Mouse (Mus musculus): ENCODE measurements around the gene Sema4c. TPM values are rescaled to one million over a fixed set of nuclear protein-coding genes. Genes with fewer than 3 reads are reported as not detected.

Gene Sema4c
- polyA plus RNA-seq, 1 experiment from 2014 or later: 29.6 TPM

DNA sequence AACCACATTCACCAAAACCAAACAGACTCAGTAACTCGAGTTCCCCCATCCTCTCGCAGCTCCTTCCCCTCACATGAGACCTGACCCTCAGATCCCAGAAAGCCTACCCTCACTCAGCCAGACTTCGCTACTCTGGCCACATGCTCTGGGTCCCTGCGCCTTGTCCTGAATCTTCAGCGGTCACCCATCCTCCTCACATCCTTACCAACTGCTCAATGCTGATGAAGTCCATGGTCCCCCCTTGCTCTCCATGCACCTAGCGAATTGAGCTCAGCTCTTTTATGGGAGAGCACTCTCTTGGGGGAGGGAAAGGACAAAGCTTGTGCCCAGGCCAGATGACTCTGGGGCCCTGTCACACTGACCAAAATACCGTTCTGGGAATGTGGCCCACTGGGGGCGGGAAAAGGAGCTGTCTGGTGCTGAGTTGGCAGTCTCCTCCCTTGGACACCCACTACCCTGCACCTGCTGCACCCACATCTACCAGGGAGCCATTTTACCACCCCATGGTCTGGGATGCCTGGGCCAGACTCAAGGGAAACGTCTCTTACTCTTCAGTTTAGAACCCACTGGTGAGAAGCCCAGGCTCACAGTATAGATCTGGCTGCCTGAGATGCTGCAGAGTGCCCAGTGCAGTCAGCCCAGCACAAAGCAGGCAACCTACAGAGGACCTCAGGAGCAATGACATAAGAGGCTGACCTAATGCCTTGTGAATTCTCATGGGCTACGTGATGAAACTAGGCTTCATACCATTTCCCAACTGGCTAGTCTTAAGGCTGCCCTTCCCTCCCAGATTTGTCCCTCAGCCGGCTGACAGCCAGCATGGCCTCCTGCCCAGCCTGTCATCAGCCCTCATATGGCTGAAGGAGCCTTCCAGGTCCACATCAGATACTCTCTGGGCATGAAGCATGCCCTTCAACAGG, 22.4 kb downstream of the Sema4c start:
- no peaks in the 10 kb centered on the region for H3K9me3 ChIP-seq
- 85% methylated on average over 11 of the region's 11 CpGs for WGBS

DNA sequence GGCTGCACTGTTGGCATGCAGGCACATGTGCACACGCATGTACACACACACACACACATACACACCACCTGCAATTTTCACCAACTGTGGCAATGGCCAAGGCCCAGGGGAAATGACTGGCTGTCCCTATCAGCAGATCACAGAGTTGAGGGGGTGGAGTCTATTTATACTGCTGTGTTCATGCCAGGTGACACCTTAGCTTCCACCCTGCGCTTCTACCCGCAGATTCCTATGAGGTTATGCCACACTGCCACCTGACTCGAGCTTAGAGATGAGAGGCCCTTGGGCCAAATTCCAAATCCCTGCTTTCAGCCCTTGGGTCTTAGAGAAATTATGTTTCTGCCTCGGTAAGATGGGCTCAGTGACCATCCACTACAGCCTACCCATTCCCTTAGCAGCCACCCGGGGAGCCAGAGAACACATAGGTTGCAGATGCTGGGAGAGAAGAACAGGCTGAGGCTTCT, 23.5 kb downstream of the Sema4c start:
- no peaks in the 10 kb centered on the region for H3K27me3 ChIP-seq (ENCODE audit: insufficient read depth, poor library complexity, severe bottlenecking)
- 85% methylated on average over 6 of the region's 6 CpGs for WGBS

More for the DNA sequence above, 22.4 kb downstream of the Sema4c start:
- no peak for DNase-seq (ENCODE audit: low spot score)
- Histone ChIP-seq H3K4me3 (no peak overlapping the region), H3K27ac (no peak overlapping the region), H3K4me1 (replicated peaks) (peaks cover 17% of the 10 kb centered on the region), H3K36me3 (peaks cover 47% of the 10 kb centered on the region), H3K27me3 (ENCODE audit: insufficient read depth, poor library complexity, severe bottlenecking) (no peaks in the 10 kb centered on the region)

DNA sequence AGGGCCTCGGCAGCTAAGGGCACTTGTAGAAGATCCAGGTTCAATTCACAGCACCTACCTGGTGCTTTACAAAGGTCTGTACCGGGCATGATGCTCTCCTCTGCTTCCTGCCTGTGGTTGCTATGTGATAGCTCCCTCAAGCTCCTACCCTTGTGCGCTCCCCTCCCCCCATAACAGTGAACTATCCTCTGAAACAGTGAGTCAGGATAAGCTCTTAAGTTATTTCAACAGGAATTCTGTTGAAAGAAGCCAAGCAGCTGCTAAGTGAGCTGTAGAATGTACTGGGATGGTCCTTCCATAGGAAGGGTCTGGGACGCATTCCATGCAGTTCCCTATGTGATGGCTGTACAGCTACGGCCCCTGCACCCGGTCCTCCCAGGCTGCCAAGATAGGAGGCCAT, 24.6 kb downstream of the Sema4c start:
- no peak overlapping the region for H3K27ac ChIP-seq
- no peaks in the 10 kb centered on the region for H3K9me3 ChIP-seq
- H3K4me1 ChIP-seq (replicated peaks): peaks cover 10% of the 10 kb centered on the region; the same call in 1 of the 2 replicates
- DNase-seq (ENCODE audit: low spot score): no peak
- no peaks in the 10 kb centered on the region for H3K27me3 ChIP-seq (ENCODE audit: insufficient read depth, poor library complexity, severe bottlenecking)
- H3K36me3 ChIP-seq: peaks cover 32% of the 10 kb centered on the region
- WGBS: 86% methylated on average over 6 of the region's 6 CpGs
- no peak overlapping the region for H3K4me3 ChIP-seq

More for the DNA sequence above, 23.5 kb downstream of the Sema4c start:
- peaks cover 41% of the 10 kb centered on the region for H3K36me3 ChIP-seq
- H3K4me3 ChIP-seq: no peak overlapping the region
- no peaks in the 10 kb centered on the region for H3K9me3 ChIP-seq
- no peak overlapping the region for H3K27ac ChIP-seq
- no peak for DNase-seq (ENCODE audit: low spot score)
- H3K4me1 ChIP-seq (replicated peaks): peaks cover 17% of the 10 kb centered on the region

DNA sequence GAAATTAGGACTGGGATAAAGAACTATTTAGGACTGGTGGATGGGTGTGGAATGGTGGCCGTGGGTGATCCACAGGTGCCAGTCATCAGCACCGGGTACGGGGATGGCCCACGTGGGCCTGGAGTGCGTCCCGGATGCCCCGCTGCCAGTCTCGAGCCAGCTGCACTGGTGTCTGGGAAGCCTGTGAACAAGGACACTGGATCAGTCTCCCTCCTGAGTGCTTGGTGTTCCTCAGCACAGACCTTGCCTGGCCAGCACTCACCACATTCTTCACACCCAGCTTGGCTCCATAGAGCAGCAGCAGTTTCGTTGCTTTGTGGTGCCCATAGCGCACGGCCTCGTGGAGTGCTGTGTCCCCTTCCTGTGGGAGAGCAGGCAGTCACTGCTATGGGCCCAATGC, 26.7 kb downstream of the Sema4c start:
- 90% methylated on average over 12 of the region's 12 CpGs for WGBS
- Histone ChIP-seq H3K9me3 (no peaks in the 10 kb centered on the region), H3K4me3 (no peak overlapping the region), H3K27me3 (ENCODE audit: insufficient read depth, poor library complexity, severe bottlenecking) (no peaks in the 10 kb centered on the region), H3K36me3 (peaks cover 36% of the 10 kb centered on the region), H3K4me1 (replicated peaks) (peaks cover 8% of the 10 kb centered on the region; the same call in 1 of the 2 replicates), H3K27ac (no peak overlapping the region)
- no peak for DNase-seq (ENCODE audit: low spot score)

DNA sequence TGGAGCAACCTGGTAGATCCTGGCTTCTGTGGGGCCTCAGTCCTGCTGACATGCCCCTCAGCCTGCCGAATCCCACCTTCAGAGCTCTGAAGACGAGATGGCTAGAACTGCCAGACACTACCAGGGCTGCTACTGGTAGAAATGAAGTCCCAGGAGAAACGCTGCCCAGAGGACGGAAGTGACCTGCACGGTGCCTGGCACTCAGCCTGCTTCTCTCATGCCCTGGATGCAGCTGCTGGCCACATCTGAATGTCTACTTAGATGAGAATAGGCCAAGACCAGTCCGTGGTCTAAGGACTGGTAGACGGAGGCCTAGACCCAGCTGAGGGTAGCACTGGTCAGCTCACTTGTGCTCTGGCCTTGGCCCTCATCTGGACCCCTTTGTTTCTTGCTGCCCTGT, 27.2 kb downstream of the Sema4c start:
- Histone ChIP-seq H3K9me3 (no peaks in the 10 kb centered on the region), H3K4me3 (no peak overlapping the region), H3K36me3 (peaks cover 36% of the 10 kb centered on the region), H3K27ac (no peak overlapping the region; the same call in 1 of the 2 replicates), H3K4me1 (replicated peaks) (peaks cover 8% of the 10 kb centered on the region; the same call in 1 of the 2 replicates), H3K27me3 (ENCODE audit: insufficient read depth, poor library complexity, severe bottlenecking) (no peaks in the 10 kb centered on the region)
- WGBS: 93% methylated on average over 7 of the region's 7 CpGs
- DNase-seq (ENCODE audit: low spot score): no peak

DNA sequence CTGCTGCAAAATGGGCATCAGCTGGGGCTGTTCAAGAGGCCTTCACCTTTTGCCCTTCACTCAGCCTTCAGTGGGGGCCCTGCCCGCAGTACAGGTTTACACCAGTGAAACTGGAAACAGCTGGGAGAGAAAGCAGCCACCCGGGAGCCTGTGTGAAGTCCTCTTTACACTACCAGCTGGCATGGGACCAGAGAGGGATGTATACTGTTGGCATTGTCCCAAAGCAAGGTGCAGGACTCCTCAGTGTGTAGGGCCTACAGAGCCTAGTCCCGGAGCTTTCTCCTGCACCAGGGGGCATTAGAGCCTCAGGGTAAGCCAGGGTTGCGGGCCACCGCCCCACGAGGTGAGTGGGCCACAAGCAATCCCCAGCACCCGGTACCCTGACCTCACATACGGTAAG, 27.7 kb downstream of the Sema4c start:
- Histone ChIP-seq H3K4me1 (replicated peaks) (0 out of 2 replicates have a peak, but pooled peaks cover 3% of the 10 kb centered on the region), H3K27me3 (ENCODE audit: insufficient read depth, poor library complexity, severe bottlenecking) (no peaks in the 10 kb centered on the region), H3K9me3 (no peaks in the 10 kb centered on the region), H3K4me3 (no peak overlapping the region), H3K27ac (no peak overlapping the region; the same call in 1 of the 2 replicates), H3K36me3 (peaks cover 40% of the 10 kb centered on the region)
- 87% methylated on average over 8 of the region's 8 CpGs for WGBS
- DNase-seq (ENCODE audit: low spot score): no peak

DNA sequence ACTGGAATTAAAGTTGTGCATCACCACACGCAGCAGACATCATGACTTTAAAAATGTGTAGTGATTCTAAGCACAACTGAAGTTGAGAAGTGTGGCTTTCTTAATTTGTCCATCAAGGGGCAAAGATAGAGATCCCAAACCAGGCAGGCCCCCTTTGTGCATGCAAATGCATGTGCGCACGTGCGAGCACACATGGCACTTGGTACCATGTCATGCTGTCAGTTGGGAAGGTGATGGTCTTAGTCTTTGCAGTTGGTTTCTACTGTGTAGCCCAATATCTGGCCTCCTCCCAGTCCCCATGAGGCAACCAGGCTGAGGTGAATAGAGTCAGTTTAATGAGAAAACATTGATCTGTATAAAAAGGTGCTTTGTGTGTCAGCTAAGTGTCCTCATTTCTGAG, 28.3 kb downstream of the Sema4c start:
- no peak for DNase-seq (ENCODE audit: low spot score)
- Histone ChIP-seq H3K9me3 (no peaks in the 10 kb centered on the region), H3K4me3 (no peak overlapping the region), H3K4me1 (replicated peaks) (0 out of 2 replicates have a peak, but pooled peaks cover 3% of the 10 kb centered on the region), H3K36me3 (peaks cover 46% of the 10 kb centered on the region), H3K27ac (no peak overlapping the region), H3K27me3 (ENCODE audit: insufficient read depth, poor library complexity, severe bottlenecking) (no peaks in the 10 kb centered on the region)
- 97% methylated on average over 4 of the region's 4 CpGs for WGBS

DNA sequence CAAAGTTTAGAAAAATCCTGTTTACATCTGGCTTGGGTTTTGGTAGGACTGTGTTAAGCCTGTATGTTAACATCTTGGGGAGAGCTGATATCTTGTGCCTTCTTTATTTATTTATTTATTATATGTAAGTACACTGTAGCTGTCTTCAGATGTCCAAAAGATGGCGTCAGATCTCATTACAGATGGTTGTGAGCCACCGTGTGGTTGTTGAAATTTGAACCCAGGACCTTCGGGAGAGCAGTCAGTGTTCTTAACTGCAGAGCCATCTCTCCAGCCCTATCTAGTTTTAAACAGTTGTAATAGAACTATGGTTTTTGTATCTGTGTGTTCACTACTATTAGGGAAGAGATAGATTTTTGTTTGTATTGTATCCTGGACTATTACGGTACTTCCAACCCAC, 28.9 kb downstream of the Sema4c start:
- 93% methylated on average over 4 of the region's 4 CpGs for WGBS

DNA sequence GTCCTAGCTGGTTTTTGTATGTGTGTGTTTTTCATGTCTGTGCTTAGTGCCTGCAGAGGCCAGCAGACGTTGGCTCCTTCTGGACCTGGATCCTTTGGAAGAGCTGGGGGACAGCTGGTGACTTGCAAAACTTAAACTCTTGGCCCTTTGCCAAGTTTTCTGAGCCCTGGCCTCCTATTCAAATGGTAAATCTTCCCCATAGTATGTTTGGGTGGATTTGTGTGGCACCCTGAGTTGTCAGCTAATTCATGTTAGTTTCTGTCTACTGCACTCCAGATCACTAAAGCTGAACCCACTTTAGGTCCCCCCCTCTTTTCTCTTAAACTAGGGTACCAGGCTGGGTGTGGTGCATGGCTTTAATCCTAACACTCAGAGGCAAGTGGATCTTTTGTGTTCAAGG, 29.8 kb downstream of the Sema4c start:
- Histone ChIP-seq H3K36me3 (peaks cover 61% of the 10 kb centered on the region), H3K4me1 (replicated peaks) (0 out of 2 replicates have a peak, but pooled peaks cover 2% of the 10 kb centered on the region), H3K27me3 (ENCODE audit: insufficient read depth, poor library complexity, severe bottlenecking) (no peaks in the 10 kb centered on the region), H3K4me3 (no peak overlapping the region), H3K9me3 (no peaks in the 10 kb centered on the region), H3K27ac (0 out of 2 replicates have a peak overlapping the region, but pooled peaks have one; percentile 12)
- 67% methylated on average over 1 of the region's 1 CpGs for WGBS
- DNase-seq (ENCODE audit: low spot score): no peak

More for the DNA sequence above, 28.9 kb downstream of the Sema4c start:
- H3K4me3 ChIP-seq: no peak overlapping the region
- H3K4me1 ChIP-seq (replicated peaks): 0 out of 2 replicates have a peak, but pooled peaks cover 3% of the 10 kb centered on the region
- no peaks in the 10 kb centered on the region for H3K9me3 ChIP-seq
- H3K27ac ChIP-seq: no peak overlapping the region
- peaks cover 52% of the 10 kb centered on the region for H3K36me3 ChIP-seq
- no peaks in the 10 kb centered on the region for H3K27me3 ChIP-seq (ENCODE audit: insufficient read depth, poor library complexity, severe bottlenecking)
- DNase-seq (ENCODE audit: low spot score): no peak

DNA sequence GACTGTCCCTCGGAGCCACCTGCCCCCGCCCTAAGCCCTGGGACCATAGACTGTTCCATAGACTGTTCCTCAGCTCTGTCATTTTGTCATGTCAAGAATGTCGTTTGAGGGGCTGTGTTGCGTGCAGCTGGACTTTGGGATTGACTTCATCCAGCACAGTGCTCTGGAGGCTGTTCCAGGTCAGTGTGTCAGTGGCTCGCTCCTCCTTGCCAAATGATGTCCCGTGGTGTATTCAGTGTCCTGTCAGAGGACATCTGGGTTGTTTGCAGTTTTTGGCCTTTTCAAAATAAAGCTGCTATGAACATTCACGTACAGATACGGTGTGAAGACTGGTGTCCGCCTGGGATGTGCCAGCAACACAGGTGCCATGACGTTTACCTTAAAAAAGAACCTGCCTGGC, 31.2 kb downstream of the Sema4c start:
- no peak overlapping the region for H3K27ac ChIP-seq
- no peaks in the 10 kb centered on the region for H3K27me3 ChIP-seq (ENCODE audit: insufficient read depth, poor library complexity, severe bottlenecking)
- no peaks in the 10 kb centered on the region for H3K9me3 ChIP-seq
- H3K36me3 ChIP-seq: peaks cover 75% of the 10 kb centered on the region
- H3K4me1 ChIP-seq (replicated peaks): no peaks in the 10 kb centered on the region
- DNase-seq (ENCODE audit: low spot score): no peak
- 96% methylated on average over 10 of the region's 10 CpGs for WGBS
- H3K4me3 ChIP-seq: no peak overlapping the region

DNA sequence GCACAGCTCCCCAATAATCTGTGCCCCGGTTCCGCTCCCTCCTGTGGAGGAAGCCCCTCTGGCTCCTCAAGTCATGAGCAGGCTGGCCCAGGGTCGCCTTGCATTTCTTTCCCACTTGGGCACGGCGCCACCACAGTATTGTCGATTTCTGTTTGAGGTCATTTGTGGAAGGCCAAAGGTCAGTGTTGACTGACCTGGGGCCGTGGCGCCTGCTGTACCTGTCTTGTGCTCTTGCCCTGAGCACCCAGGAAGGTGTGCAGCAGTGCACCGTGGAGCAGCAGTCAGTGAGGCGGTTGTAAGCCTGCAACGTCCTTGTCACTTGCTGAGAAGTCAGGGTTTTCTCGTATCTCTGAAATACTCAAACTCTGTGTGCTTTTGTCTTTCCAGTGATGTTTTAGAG, 32.4 kb downstream of the Sema4c start:
- 89% methylated on average over 12 of the region's 12 CpGs for WGBS
- H3K27ac ChIP-seq: no peak overlapping the region
- H3K4me3 ChIP-seq: no peak overlapping the region
- no peaks in the 10 kb centered on the region for H3K27me3 ChIP-seq (ENCODE audit: insufficient read depth, poor library complexity, severe bottlenecking)
- no peaks in the 10 kb centered on the region for H3K9me3 ChIP-seq
- H3K36me3 ChIP-seq: peaks cover 75% of the 10 kb centered on the region
- no peak for DNase-seq (ENCODE audit: low spot score)
- no peaks in the 10 kb centered on the region for H3K4me1 ChIP-seq (replicated peaks)

DNA sequence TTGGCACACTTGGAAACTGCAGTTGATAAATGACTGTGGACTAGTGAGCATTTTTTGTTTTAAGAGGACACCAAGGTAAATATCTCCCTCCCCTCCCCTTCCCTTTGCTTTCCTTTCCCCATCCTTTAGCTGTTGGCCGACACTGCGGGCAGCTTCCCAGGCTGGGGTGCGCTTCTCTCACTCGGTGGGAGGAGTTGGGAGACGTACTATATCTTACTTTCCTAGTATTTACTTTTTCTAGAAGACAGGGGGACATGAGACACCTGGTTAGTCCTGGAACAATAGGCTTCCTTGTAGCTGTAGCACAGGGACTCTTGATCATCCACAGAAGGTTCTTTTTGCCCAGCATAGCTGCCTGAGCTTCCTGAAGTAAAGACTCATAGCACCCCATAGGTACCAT, 34.1 kb downstream of the Sema4c start:
- Histone ChIP-seq H3K36me3 (peaks cover 86% of the 10 kb centered on the region), H3K27ac (no peak overlapping the region), H3K4me3 (no peak overlapping the region), H3K4me1 (replicated peaks) (no peaks in the 10 kb centered on the region), H3K27me3 (ENCODE audit: insufficient read depth, poor library complexity, severe bottlenecking) (no peaks in the 10 kb centered on the region), H3K9me3 (no peaks in the 10 kb centered on the region)
- DNase-seq (ENCODE audit: low spot score): no peak
- WGBS: 93% methylated on average over 5 of the region's 5 CpGs

DNA sequence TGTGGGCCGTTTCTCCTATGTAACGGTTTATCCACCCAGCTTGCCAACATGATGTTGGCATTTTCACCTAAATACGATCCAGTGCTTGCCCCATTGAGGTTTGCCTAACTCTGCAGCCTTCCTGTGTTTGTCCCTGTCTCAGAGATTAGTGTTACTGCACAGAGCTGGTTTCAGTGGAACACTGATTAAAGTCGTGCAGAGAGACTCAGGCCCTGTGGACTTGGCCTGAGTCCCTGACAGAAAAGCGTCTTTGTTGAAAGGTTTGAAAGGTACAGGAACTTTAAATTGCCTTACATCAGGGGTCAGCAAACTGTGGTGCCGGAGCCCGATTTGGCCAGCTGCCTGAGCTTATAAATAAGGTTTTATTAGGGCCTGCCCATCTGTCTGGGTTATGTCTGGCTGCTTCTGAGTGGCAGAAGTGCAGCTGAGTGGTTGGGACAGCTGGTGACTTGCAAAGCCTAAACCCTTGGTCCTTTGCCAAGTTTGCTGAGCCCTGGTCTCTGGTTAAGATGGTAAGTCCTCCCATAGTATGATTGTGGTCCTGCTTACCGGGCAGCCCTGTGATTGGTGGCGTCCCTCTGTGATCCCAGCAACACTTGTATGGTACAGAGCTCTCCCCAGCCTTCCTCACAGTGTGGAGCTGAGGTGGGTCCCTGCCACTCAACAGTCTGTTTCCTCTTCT, 34.7 kb downstream of the Sema4c start:
- H3K36me3 ChIP-seq: peaks cover 89% of the 10 kb centered on the region
- H3K27me3 ChIP-seq (ENCODE audit: insufficient read depth, poor library complexity, severe bottlenecking): no peaks in the 10 kb centered on the region
- no peaks in the 10 kb centered on the region for H3K9me3 ChIP-seq
- H3K27ac ChIP-seq: no peak overlapping the region
- DNase-seq (ENCODE audit: low spot score): no peak
- WGBS: 91% methylated on average over 9 of the region's 9 CpGs
- no peaks in the 10 kb centered on the region for H3K4me1 ChIP-seq (replicated peaks)
- no peak overlapping the region for H3K4me3 ChIP-seq

Measured in hindbrain, embryonic 10.5 days (tissue).